Mouse (Mus musculus): Measurements from ENCODE around the gene Gpr171. TPM values are rescaled to one million over a fixed set of nuclear protein-coding genes. Genes with fewer than 3 reads are reported as not detected.
"Not testable (repeated sequence)": the region's sequence is repeated elsewhere in the genome, so short reads cannot be mapped to it uniquely, and the experiment has no call there.

Gene Gpr171
- total RNA-seq, 1 experiment from 2014 or later = 57.4 TPM

- ATAC-seq (replicated peaks; ENCODE audit: low read depth, poor library complexity, severe bottlenecking) = no peak
Measured at GRCm38 (mm10) chr3:59121067-59121730, 19.6 kb upstream of the Gpr171 start.

- peak; percentile 92 for ATAC-seq (replicated peaks; ENCODE audit: low read depth, poor library complexity, severe bottlenecking)
Measured at GRCm38 (mm10) chr3:59113973-59114517, 12.4 kb upstream of the Gpr171 start.

GRCm38 (mm10) chr3:59113291-59113690, 11.7 kb upstream of the Gpr171 start:
- ATAC-seq (replicated peaks; ENCODE audit: low read depth, poor library complexity, severe bottlenecking) = not testable (repeated sequence)

GRCm38 (mm10) chr3:59111944-59112343, 10.3 kb upstream of the Gpr171 start:
- ATAC-seq (replicated peaks; ENCODE audit: low read depth, poor library complexity, severe bottlenecking) = no peak

GRCm38 (mm10) chr3:59109834-59110233, 8.2 kb upstream of the Gpr171 start:
- ATAC-seq (replicated peaks; ENCODE audit: low read depth, poor library complexity, severe bottlenecking) = not testable (repeated sequence)

- no peak for ATAC-seq (replicated peaks; ENCODE audit: low read depth, poor library complexity, severe bottlenecking)
Measured at GRCm38 (mm10) chr3:59107439-59107838, 5.8 kb upstream of the Gpr171 start.

GRCm38 (mm10) chr3:59104462-59104861, 2.8 kb upstream of the Gpr171 start:
- peak; percentile 64 for ATAC-seq (replicated peaks; ENCODE audit: low read depth, poor library complexity, severe bottlenecking)

GRCm38 (mm10) chr3:59102146-59102545, 525 bp upstream of the Gpr171 start:
- ATAC-seq (replicated peaks; ENCODE audit: low read depth, poor library complexity, severe bottlenecking) = no peak

- peak; percentile 51 for ATAC-seq (replicated peaks; ENCODE audit: low read depth, poor library complexity, severe bottlenecking)
Measured at GRCm38 (mm10) chr3:59098540-59098939, 3.1 kb downstream of the Gpr171 start.

- no peak for ATAC-seq (replicated peaks; ENCODE audit: low read depth, poor library complexity, severe bottlenecking)
Measured at GRCm38 (mm10) chr3:59097421-59097820, 4.2 kb downstream of the Gpr171 start.

- ATAC-seq (replicated peaks; ENCODE audit: low read depth, poor library complexity, severe bottlenecking) = no peak
Measured at GRCm38 (mm10) chr3:59092702-59093101, 8.9 kb downstream of the Gpr171 start.

- peak; percentile 89 for ATAC-seq (replicated peaks; ENCODE audit: low read depth, poor library complexity, severe bottlenecking)
Measured at GRCm38 (mm10) chr3:59080919-59081318, 20.7 kb downstream of the Gpr171 start.

GRCm38 (mm10) chr3:59080293-59080916, 21.2 kb downstream of the Gpr171 start:
- no peak for ATAC-seq (replicated peaks; ENCODE audit: low read depth, poor library complexity, severe bottlenecking)

- peak; percentile 71 for ATAC-seq (replicated peaks; ENCODE audit: low read depth, poor library complexity, severe bottlenecking)
Measured at GRCm38 (mm10) chr3:59079327-59079726, 22.3 kb downstream of the Gpr171 start.

- ATAC-seq (replicated peaks; ENCODE audit: low read depth, poor library complexity, severe bottlenecking) = no peak
Measured at GRCm38 (mm10) chr3:59078585-59078984, 23.0 kb downstream of the Gpr171 start.

- no peak for ATAC-seq (replicated peaks; ENCODE audit: low read depth, poor library complexity, severe bottlenecking)
Measured at GRCm38 (mm10) chr3:59077278-59077677, 24.3 kb downstream of the Gpr171 start.

GRCm38 (mm10) chr3:59069071-59069470, 32.5 kb downstream of the Gpr171 start:
- peak; percentile 79 for ATAC-seq (replicated peaks; ENCODE audit: low read depth, poor library complexity, severe bottlenecking)

GRCm38 (mm10) chr3:59066558-59067294, 34.9 kb downstream of the Gpr171 start:
- peak; percentile 62 for ATAC-seq (replicated peaks; ENCODE audit: low read depth, poor library complexity, severe bottlenecking)

- ATAC-seq (replicated peaks; ENCODE audit: low read depth, poor library complexity, severe bottlenecking) = no peak
Measured at GRCm38 (mm10) chr3:59065937-59066336, 35.7 kb downstream of the Gpr171 start.

GRCm38 (mm10) chr3:59063431-59063830, 38.2 kb downstream of the Gpr171 start:
- ATAC-seq (replicated peaks; ENCODE audit: low read depth, poor library complexity, severe bottlenecking) = no peak

GRCm38 (mm10) chr3:59062141-59062540, 39.5 kb downstream of the Gpr171 start:
- no peak for ATAC-seq (replicated peaks; ENCODE audit: low read depth, poor library complexity, severe bottlenecking)
